Mouse (Mus musculus) hindbrain, embryonic 16.5 days (tissue): ENCODE measurements around the gene Crygs. TPM values are rescaled to one million over a fixed set of nuclear protein-coding genes. Genes with fewer than 3 reads are reported as not detected.
"Not testable (repeated sequence)": the region's sequence is repeated elsewhere in the genome, so short reads cannot be mapped to it uniquely, and the experiment has no call there.

Source experiments
- ATAC-seq: fragments of 200-750 bp; cut with Nextera tagmentation; 2 replicates; pipeline ENCODE4 v1.8.0; 2017; ENCODE audit warnings: moderate TSS enrichment, moderate library complexity
- H3K27ac ChIP-seq: fragments of 300-500 bp; sonication (generic); 2 replicates; pipeline ENCODE4 v1.5.1; 2014; ENCODE audit warnings: low read depth, mild to moderate bottlenecking, control low read depth, low read length, moderate library complexity
- H3K27me3 ChIP-seq: fragments of 300-500 bp; sonication (generic); replicated peaks from 2 replicates; pipeline ENCODE4 v1.6.1; 2014; ENCODE audit warnings: low read length; ENCODE audit not compliant: control insufficient read depth, insufficient read depth
- H3K36me3 ChIP-seq: fragments of 300-500 bp; sonication (generic); 2 replicates; pipeline ENCODE4 v1.6.1; 2014; ENCODE audit warnings: mild to moderate bottlenecking, low read length, moderate library complexity, mixed read lengths; ENCODE audit not compliant: control insufficient read depth, insufficient read depth
- H3K4me1 ChIP-seq: fragments of 300-500 bp; sonication (generic); 2 replicates; pipeline ENCODE4 v1.6.1; 2014; ENCODE audit warnings: low read depth, low read length; ENCODE audit not compliant: control insufficient read depth, insufficient read depth
- H3K4me2 ChIP-seq: fragments of 300-500 bp; sonication (generic); 2 replicates; pipeline ENCODE4 v1.6.1; 2014; ENCODE audit warnings: mild to moderate bottlenecking, low read length, control low read depth, moderate library complexity
- H3K4me3 ChIP-seq: fragments of 300-500 bp; sonication (generic); 2 replicates; pipeline ENCODE4 v1.5.1; 2014; ENCODE audit warnings: mild to moderate bottlenecking, low read length, control low read depth, moderate library complexity
- H3K9ac ChIP-seq: fragments of 300-500 bp; sonication (generic); 2 replicates; pipeline ENCODE4 v1.6.1; 2014; ENCODE audit warnings: low read depth, mild to moderate bottlenecking, control low read depth, low read length, moderate library complexity
- H3K9me3 ChIP-seq: fragments of 300-500 bp; sonication (generic); 2 replicates; pipeline ENCODE4 v1.6.1; 2014; ENCODE audit warnings: mild to moderate bottlenecking, low read length, moderate library complexity; ENCODE audit not compliant: control insufficient read depth
- WGBS: fragments of 180-500 bp; shearing (Covaris S2); extraction: QIAGEN DNeasy Blood & Tissue Kit; methylation state at CpG from one replicate; pipeline ENCODE4 v1.1.7; 2014; 5-methylcytosine and 5-hydroxymethylcytosine counted together
- polyA plus RNA-seq: library from polyadenylated mRNA; unstranded; fragments of >200 nt; fragmentation: Nextera tagmentation; extraction: Ambion mirVana; gene quantifications from 2 replicates; pipeline ENCODE4 v1.2.1, GENCODE M21; 2015

Crygs gene
- polyA plus RNA-seq, 1 experiment from 2014 or later = 0.18 TPM

DNA sequence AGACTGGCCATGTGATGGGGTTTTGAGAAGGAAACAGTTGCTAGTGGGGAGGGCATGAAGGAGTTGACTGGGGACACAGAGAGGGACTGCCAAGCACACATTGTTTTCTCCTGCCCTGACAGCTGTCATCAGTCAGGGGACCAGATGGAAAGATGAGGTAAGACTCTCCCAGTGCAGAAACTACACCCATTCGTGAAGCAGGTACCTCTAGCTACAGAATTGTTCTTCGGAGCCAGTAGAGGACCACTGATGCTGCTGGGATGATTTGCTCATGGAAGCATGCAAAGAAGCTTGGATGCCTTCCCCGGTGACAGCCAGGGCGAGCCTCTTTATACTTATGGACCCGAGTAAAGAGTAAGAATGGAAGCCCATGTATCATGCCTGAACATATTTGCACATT, 13.9 kb downstream of the Crygs start:
- Histone ChIP-seq H3K9ac (no peak overlapping the region), H3K27ac (no peak overlapping the region), H3K9me3 (no peaks in the 10 kb centered on the region), H3K4me3 (no peak overlapping the region), H3K36me3 (no peaks in the 10 kb centered on the region), H3K27me3 (peaks cover 13% of the 10 kb centered on the region), H3K4me2 (no peak overlapping the region), H3K4me1 (peaks cover 6% of the 10 kb centered on the region)
- no peak for ATAC-seq
- WGBS = 69% methylated on average over 5 of the region's 5 CpGs

DNA sequence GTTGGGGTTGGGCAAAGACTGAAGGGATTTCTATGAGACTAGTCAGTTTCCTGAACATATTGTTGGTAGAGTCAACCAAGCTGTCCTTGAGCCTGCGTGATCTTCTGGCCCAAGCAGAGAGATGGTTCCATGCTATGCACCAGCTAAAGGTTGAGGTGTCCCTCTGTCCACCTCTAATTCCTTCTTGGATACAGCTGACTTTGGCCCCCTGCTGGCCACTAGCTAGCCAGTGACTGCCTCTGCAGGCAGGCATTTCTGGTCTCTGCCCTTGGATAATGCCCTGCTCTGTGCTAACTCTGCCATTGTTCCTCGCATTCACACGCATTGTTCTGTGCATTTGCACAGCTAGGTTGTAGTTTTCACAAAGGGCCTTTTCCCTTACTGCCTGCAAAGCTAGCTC, 15.9 kb downstream of the Crygs start:
- Histone ChIP-seq H3K27ac (no peak overlapping the region), H3K9ac (no peak overlapping the region), H3K36me3 (no peaks in the 10 kb centered on the region), H3K4me2 (no peak overlapping the region), H3K4me1 (peaks cover 5% of the 10 kb centered on the region), H3K4me3 (no peak overlapping the region), H3K27me3 (peaks cover 9% of the 10 kb centered on the region), H3K9me3 (no peaks in the 10 kb centered on the region)
- 55% methylated on average over 3 of the region's 3 CpGs for WGBS
- no peak for ATAC-seq

DNA sequence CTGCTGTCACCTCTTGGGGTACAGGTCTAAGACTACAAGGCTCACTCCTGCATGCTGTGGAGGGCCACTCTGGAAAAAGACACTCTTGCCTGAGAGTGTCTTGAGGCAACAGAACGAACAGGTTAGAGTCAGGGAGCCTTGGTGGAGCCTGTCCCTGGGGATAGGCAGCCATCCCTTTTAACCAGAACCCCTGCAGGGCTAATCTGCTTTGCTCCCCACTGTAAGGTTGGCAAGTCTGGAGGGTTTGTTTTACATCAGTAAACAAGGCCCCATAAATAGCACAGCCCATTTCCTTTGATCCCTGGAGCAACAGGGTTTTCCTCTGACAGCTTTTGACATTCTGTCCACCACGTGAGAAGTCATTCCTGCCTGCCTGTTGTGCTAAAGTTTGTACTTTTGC, 20.1 kb downstream of the Crygs start:
- Histone ChIP-seq H3K4me1 (no peaks in the 10 kb centered on the region; the same call in 1 of the 2 replicates), H3K27me3 (peaks cover 4% of the 10 kb centered on the region; the same call in 1 of the 2 replicates), H3K27ac (no peak overlapping the region), H3K9me3 (no peaks in the 10 kb centered on the region), H3K4me2 (no peak overlapping the region), H3K4me3 (no peak overlapping the region), H3K9ac (no peak overlapping the region), H3K36me3 (no peaks in the 10 kb centered on the region)
- 8% methylated on average over 2 of the region's 2 CpGs for WGBS
- ATAC-seq = no peak

DNA sequence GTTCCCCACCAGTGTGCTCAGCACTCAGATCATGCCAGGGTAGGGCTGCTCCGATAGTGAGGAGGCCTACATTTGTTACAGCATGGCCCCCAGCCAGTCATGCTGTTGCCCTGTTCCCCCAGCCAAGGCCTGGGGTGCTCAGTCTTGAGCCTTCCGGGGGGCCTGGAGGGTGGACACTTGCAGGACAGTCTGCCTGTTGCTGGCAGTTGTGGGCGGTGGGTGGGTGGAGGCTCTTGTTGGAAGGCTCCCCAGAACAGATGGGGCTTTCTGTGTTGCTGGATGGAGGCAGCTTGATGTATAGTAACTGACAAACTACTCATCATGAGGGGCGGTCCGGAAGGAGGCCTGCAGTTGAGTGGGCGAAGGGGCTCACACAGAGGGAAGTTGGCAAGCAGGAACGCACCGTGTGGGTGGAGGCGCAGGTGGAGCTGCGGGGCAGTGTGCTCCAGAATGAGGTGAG, 21.4 kb downstream of the Crygs start:
- H3K9ac ChIP-seq = no peak overlapping the region
- H3K27me3 ChIP-seq = no peaks in the 10 kb centered on the region
- H3K4me1 ChIP-seq = no peaks in the 10 kb centered on the region; the same call in 1 of the 2 replicates
- peak; percentile 88 for ATAC-seq
- no peak overlapping the region for H3K4me3 ChIP-seq
- WGBS = 47% methylated on average over 10 of the region's 10 CpGs
- no peaks in the 10 kb centered on the region for H3K9me3 ChIP-seq
- H3K36me3 ChIP-seq = no peaks in the 10 kb centered on the region
- no peak overlapping the region for H3K27ac ChIP-seq
- H3K4me2 ChIP-seq = no peak overlapping the region; the same call in 1 of the 2 replicates

DNA sequence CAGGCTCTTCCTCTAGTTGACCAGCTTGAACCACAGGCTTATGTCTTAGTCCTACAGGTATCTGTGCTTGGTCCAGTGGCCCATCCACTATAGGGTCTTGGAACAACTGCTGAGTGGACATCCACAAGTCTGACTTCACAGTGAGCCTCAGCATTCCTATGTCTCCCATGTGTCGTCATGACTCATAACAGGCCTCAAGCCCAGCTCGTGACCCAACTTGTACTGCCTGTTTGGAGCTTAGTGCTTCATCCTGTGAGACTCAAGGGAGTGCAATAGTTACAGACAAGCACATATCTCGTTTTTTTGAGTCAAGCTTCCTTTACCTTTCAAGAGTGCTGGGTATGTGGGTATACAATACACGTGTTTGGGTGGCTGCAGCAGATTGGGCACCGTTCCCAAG, 28.7 kb downstream of the Crygs start:
- no peak overlapping the region for H3K27ac ChIP-seq
- no peaks in the 10 kb centered on the region for H3K36me3 ChIP-seq
- WGBS = 84% methylated on average over 5 of the region's 5 CpGs
- no peak overlapping the region for H3K9ac ChIP-seq
- no peaks in the 10 kb centered on the region for H3K9me3 ChIP-seq
- no peak overlapping the region for H3K4me3 ChIP-seq
- H3K4me1 ChIP-seq = no peaks in the 10 kb centered on the region
- H3K27me3 ChIP-seq = no peaks in the 10 kb centered on the region
- H3K4me2 ChIP-seq = no peak overlapping the region
- no peak for ATAC-seq

DNA sequence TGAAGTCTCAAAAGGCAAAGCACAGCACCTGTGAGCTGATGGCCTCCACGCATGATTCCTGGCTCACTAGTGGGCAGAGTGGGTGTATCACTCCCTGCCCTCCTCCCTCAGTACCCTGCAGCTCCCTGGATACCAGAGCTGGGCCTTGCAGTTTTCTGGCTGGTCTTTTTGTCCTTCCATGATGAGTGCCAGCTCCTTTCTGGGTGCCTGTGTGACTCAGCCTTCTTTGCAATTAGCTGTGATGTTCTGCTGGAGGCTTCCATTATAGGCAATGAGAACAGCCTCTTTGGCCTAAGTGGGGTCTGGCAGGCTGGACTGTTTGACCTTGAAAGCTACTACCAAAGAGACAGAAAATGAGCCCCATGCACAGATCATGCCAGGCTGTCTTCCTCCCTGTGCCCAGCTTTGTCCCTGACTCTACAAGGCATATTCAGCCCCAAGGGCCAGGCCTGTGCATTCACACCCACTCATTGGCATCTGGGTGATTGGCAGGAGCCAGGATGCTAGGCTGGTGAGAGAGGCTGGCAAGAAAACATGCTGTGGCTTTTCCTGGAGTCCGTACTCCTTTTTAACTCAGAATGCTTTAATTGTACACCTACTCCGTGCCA, 32.0 kb downstream of the Crygs start:
- Histone ChIP-seq H3K36me3 (no peaks in the 10 kb centered on the region), H3K4me1 (no peaks in the 10 kb centered on the region), H3K27ac (no peak overlapping the region), H3K9me3 (no peaks in the 10 kb centered on the region), H3K27me3 (no peaks in the 10 kb centered on the region), H3K9ac (no peak overlapping the region), H3K4me3 (no peak overlapping the region), H3K4me2 (no peak overlapping the region)
- ATAC-seq = no peak
- 81% methylated on average over 3 of the region's 3 CpGs for WGBS

DNA sequence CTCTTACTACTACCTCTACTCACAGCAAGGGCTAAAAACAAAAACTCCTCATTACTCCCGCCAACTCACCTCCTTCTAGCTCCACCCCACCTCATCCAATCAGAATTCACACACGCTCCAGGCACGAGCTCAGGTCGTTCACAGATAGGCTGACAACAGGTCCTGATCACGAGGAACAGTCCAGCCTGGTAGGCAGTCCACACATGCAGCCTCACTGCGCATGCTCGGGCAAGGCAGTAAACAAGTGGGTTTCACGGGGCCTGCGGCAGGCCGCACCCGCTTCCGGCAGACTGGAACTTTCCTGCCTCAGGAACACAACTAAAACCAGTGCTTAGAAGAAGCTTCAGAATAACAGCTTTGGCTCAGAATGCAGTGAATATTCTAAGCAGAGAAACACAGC, 33.1 kb downstream of the Crygs start:
- H3K27ac ChIP-seq, H3K36me3 ChIP-seq, H3K4me3 ChIP-seq, H3K4me1 ChIP-seq, ATAC-seq, H3K9ac ChIP-seq, H3K27me3 ChIP-seq, H3K9me3 ChIP-seq, H3K4me2 ChIP-seq: not testable (repeated sequence)
- 91% methylated on average over 12 of the region's 12 CpGs for WGBS

DNA sequence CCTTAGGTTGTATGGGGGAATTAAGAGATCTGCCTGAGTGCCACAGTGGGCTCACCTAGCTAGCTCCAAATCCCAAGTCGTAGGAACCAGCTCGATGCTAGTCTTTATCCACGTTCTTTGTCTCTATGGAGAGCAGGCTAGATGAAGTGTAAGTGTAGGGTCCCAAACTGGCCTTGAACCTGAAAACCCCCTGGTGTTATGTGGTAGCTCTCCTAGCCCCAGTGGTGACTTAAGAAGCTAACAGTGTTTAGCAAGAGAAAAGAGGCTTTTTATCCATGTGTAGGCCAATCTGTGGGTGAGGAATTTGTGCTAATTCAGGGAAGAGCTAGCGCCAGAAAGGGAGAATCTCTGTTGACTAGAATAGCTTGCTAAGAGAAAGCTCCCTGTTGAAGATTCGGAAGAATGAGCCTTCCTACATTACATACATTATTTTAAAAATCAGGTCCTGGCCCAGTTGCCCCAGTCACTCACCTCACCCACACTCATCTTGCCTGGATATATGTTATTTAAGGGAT, 35.8 kb downstream of the Crygs start:
- H3K36me3 ChIP-seq = no peaks in the 10 kb centered on the region
- H3K4me2 ChIP-seq = no peak overlapping the region
- no peak for ATAC-seq
- no peak overlapping the region for H3K27ac ChIP-seq
- H3K27me3 ChIP-seq = no peaks in the 10 kb centered on the region
- no peak overlapping the region for H3K9ac ChIP-seq
- H3K9me3 ChIP-seq = no peaks in the 10 kb centered on the region
- H3K4me1 ChIP-seq = no peaks in the 10 kb centered on the region
- WGBS = 66% methylated on average over 5 of the region's 5 CpGs
- no peak overlapping the region for H3K4me3 ChIP-seq

DNA sequence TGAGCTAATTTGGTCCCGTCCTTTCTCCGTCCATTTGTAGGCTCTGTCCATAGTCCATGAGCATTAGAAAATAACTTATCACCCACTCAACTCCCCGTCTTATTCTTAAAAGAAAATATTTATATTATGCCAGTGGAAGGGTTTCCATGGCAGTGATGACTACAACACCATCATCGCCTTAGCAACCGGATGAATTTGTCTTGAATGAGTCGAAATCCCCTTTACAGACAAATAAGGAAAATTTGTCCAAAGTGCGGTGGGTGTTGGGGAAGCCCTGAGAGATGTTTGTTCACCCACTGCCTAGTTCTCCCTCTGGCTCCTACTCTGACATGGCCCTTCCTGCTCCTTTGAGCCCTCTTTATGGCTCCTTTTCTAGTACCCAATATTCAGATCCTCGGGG, 42.7 kb downstream of the Crygs start:
- Histone ChIP-seq H3K36me3 (no peaks in the 10 kb centered on the region), H3K4me1 (no peaks in the 10 kb centered on the region), H3K4me3 (no peak overlapping the region), H3K9ac (no peak overlapping the region), H3K27me3 (no peaks in the 10 kb centered on the region), H3K9me3 (no peaks in the 10 kb centered on the region), H3K4me2 (no peak overlapping the region), H3K27ac (no peak overlapping the region)
- no peak for ATAC-seq
- WGBS = 89% methylated on average over 8 of the region's 8 CpGs
